Mouse (Mus musculus) intestine, embryonic 16.5 days (tissue): ENCODE results near the gene Tulp1. TPM values are rescaled to one million over a fixed set of nuclear protein-coding genes. Genes with fewer than 3 reads are reported as not detected.
A peak's percentile ranks its signal among the peaks of the same experiment; 100 is the strongest.

Source experiments
- ATAC-seq: fragments of 200-750 bp; cut with Nextera tagmentation; 2 replicates; pipeline ENCODE4 v1.8.0; 2017; ENCODE audit warnings: moderate TSS enrichment, moderate library complexity
- H3K27ac ChIP-seq: fragments of 300-500 bp; sonication (generic); 2 replicates; pipeline ENCODE4 v1.5.1; 2014; ENCODE audit warnings: mild to moderate bottlenecking, low read length
- H3K27me3 ChIP-seq: fragments of 300-500 bp; sonication (generic); replicated peaks from 2 replicates; pipeline ENCODE4 v1.6.1; 2014; ENCODE audit warnings: low read length, control low read depth, mixed read lengths; ENCODE audit not compliant: control insufficient read depth, insufficient read depth
- H3K36me3 ChIP-seq: fragments of 300-500 bp; sonication (generic); 2 replicates; pipeline ENCODE4 v1.6.1; 2014; ENCODE audit warnings: low read length, control low read depth; ENCODE audit not compliant: control insufficient read depth, insufficient read depth
- H3K4me1 ChIP-seq: fragments of 300-500 bp; sonication (generic); 2 replicates; pipeline ENCODE4 v1.6.1; 2014; ENCODE audit warnings: low read length, control low read depth, mixed read lengths; ENCODE audit not compliant: control insufficient read depth, insufficient read depth
- H3K4me2 ChIP-seq: fragments of 300-500 bp; sonication (generic); 2 replicates; pipeline ENCODE4 v1.6.1; 2014; ENCODE audit warnings: low read depth, low read length, control low read depth
- H3K4me3 ChIP-seq: fragments of 300-500 bp; sonication (generic); 2 replicates; pipeline ENCODE4 v1.5.1; 2014; ENCODE audit warnings: mild to moderate bottlenecking, low read length
- H3K9ac ChIP-seq: fragments of 300-500 bp; sonication (generic); 2 replicates; pipeline ENCODE4 v1.6.1; 2014; ENCODE audit warnings: low read depth, low read length
- H3K9me3 ChIP-seq: fragments of 300-500 bp; sonication (generic); 2 replicates; pipeline ENCODE4 v1.6.1; 2016; ENCODE audit warnings: low read length, control low read depth; ENCODE audit not compliant: control insufficient read depth
- WGBS: fragments of 180-500 bp; shearing (Covaris S2); extraction: QIAGEN DNeasy Blood & Tissue Kit; methylation state at CpG from one replicate; pipeline ENCODE4 v1.1.7; 2014; 5-methylcytosine and 5-hydroxymethylcytosine counted together
- polyA plus RNA-seq: library from polyadenylated mRNA; unstranded; fragments of >200 nt; fragmentation: Nextera tagmentation; extraction: Ambion mirVana; gene quantifications from 2 replicates; pipeline ENCODE4 v1.2.1, GENCODE M21; 2015

Gene Tulp1
- polyA plus RNA-seq, 1 experiment from 2014 or later: 3.6 TPM

DNA sequence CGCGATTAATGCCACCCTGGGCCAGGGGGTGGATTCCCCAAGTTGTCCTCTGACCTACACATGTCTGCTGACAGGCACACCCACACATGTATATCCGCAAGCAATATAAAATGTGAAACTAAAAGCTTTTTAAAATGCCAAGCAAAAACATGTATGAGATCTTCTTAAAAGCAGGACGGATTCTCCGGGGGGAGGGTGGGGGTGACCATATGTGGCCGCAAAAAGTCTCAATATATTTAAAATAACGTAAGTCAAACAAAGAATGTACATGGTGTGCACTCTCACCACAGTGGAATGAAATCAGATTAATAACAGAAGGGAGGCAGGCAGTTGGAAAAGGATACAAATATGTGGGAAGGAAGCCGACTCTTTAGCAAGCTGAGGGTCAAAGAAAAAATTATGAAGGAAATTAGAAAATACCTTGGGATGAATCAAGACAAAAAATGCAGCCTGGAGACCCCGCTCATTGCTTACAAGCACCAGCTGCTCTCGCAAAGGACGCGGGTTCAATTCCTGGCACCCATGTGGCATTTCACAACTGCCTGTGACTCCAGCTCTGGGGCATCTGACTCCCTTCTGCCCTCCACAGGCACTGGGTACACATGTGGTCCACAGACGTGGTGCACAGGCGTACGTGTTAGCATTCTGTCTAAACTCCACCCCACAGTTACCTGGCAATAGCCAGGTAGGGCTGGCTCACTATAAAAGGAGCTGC, 29.2 kb upstream of the Tulp1 start:
- Histone ChIP-seq H3K9ac (no peak overlapping the region), H3K4me1 (peaks cover 5% of the 10 kb centered on the region; the same call in 1 of the 2 replicates), H3K9me3 (no peaks in the 10 kb centered on the region), H3K27me3 (no peaks in the 10 kb centered on the region), H3K4me2 (no peak overlapping the region), H3K27ac (no peak overlapping the region), H3K36me3 (0 out of 2 replicates have a peak, but pooled peaks cover under 1% of the 10 kb centered on the region), H3K4me3 (no peak overlapping the region)
- ATAC-seq: no peak
- 65% methylated on average over 15 of the region's 15 CpGs for WGBS

DNA sequence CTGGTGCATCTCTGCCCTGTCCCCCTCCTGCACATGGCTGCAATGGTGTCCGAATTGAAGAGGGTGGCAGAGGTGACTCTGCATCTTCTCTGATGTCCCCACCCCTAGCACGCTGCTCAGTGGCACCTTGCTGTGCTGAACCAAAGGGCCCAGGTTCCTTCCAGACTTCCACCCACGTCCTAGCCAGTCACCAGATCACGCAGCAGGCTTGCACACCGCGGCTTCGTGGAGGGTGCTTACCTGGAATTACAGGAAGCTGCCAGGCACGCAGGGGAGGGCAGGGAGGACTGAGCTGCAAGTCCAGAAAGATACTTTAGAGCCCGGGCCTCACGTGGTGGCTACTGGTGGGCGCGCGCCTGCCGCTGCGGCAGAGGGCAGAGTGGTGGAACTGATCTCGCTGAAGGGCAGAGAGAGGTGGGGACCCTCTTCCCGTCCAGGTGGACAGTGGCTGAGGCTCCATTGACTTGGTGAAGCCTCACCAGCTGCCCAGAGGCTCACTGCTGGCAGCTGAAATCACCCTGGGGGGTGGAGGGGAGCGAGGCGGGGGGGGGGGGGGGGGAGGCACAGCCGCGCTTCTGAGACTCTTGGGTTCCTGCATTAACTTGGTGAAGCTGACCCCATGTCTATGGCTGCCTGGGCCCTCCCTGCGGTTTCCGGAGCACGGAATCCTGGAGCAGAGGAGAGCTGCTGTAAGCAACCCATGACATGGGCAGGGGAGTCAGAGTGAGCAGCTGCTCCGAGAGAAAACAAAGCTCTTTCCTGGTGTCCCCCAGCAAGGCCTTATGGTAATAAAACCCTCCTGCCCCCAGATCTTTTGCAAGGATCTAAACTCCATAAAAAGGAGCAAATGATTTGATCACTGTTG, 26.8 kb upstream of the Tulp1 start:
- H3K9ac ChIP-seq: 0 out of 2 replicates have a peak overlapping the region, but pooled peaks have one; percentile 16
- H3K27me3 ChIP-seq: no peaks in the 10 kb centered on the region
- H3K4me2 ChIP-seq: 0 out of 2 replicates have a peak overlapping the region, but pooled peaks have one; percentile 5
- no peaks in the 10 kb centered on the region for H3K9me3 ChIP-seq
- 12% methylated on average over 21 of the region's 25 CpGs for WGBS
- H3K27ac ChIP-seq: no peak overlapping the region
- peaks cover 5% of the 10 kb centered on the region; the same call in 1 of the 2 replicates for H3K4me1 ChIP-seq
- no peak overlapping the region for H3K4me3 ChIP-seq
- H3K36me3 ChIP-seq: no peaks in the 10 kb centered on the region
- no peak for ATAC-seq

DNA sequence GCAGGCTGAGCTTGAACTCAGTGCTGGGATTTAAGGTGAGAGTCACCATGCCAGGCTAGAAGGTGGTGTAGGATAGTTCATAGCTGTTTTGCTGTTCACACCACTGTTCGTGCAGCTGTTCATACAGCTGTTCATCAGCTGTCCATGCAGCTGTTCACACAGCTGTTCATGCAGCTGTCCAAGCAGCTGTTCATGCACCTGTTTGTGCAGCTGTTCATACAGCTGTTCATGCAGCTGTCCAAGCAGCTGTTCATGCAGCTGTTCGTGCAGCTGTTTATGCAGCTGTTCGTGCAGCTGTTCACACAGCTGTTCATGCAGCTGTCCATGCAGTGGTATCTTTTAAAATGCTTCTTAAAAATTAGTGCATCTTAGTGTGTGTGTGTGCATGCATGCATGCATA, 23.5 kb upstream of the Tulp1 start:
- Histone ChIP-seq H3K9me3 (no peaks in the 10 kb centered on the region), H3K4me1 (peaks cover 5% of the 10 kb centered on the region; the same call in 1 of the 2 replicates), H3K27ac (no peak overlapping the region), H3K4me3 (no peak overlapping the region), H3K27me3 (no peaks in the 10 kb centered on the region; the same call in 1 of the 2 replicates), H3K9ac (no peak overlapping the region), H3K4me2 (no peak overlapping the region), H3K36me3 (no peaks in the 10 kb centered on the region)
- 76% methylated on average over 3 of the region's 3 CpGs for WGBS
- ATAC-seq: no peak

DNA sequence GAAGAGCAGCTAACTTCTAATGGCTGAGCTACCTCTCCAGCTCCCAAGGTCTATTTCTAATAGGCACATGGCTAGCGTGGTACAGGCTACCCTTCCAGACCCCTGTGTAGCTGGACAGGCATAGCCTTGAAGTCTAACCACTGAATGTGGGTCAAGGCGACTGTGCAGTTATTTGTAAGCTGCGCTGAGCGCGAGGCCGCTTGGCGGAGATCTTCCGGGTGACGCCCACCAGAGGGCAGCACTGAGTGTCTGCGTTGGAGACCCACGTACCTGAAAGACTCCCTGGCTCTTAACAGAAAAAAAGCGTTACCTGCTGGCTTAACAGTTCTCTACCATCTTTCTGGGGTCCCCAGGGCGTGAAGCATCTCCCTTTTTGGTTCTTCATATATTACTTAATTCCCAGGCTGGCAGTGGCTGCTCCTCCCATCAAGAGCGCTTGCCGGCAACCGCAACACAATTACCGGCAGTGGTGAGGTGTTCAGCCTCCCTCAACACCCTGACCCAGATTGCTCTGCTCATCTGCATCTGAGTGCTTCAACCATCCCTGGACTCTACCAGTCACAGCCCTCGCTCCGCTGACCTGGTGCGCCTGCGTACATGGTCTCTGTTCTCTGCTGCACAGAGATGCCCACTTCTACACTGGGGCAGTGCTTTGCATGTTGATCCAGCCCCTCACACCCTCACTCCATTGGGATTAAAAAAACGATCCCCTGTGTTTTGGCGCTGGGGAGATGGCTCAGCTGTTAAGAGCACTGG, 21.3 kb upstream of the Tulp1 start:
- H3K36me3 ChIP-seq: no peaks in the 10 kb centered on the region
- H3K27me3 ChIP-seq: no peaks in the 10 kb centered on the region; the same call in 1 of the 2 replicates
- H3K9ac ChIP-seq: no peak overlapping the region
- ATAC-seq: no peak
- no peak overlapping the region for H3K27ac ChIP-seq
- no peaks in the 10 kb centered on the region for H3K4me1 ChIP-seq
- peak overlapping the region; percentile 28 for H3K4me2 ChIP-seq
- H3K9me3 ChIP-seq: no peaks in the 10 kb centered on the region
- WGBS: 6% methylated on average over 23 of the region's 23 CpGs
- H3K4me3 ChIP-seq: no peak overlapping the region

DNA sequence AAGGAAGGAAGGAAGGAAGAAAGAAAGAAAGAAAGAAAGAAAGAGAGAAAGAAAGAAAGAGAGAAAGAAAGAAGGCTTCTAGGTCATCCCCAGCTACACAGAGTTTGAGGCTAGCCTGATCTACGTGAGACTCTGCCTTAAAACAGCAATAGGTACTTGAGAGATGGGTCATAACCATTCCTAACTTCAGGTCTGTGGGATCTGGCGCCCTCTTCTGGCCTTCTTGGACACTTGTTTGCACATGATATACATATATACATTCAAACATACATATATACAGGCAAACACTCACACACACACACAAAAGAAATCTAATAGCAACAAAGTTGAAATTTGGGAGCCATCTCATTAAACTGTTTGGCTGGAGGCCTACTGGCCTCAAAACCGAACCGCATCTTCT, 19.3 kb upstream of the Tulp1 start:
- no peak overlapping the region for H3K4me3 ChIP-seq
- no peak overlapping the region for H3K9ac ChIP-seq

DNA sequence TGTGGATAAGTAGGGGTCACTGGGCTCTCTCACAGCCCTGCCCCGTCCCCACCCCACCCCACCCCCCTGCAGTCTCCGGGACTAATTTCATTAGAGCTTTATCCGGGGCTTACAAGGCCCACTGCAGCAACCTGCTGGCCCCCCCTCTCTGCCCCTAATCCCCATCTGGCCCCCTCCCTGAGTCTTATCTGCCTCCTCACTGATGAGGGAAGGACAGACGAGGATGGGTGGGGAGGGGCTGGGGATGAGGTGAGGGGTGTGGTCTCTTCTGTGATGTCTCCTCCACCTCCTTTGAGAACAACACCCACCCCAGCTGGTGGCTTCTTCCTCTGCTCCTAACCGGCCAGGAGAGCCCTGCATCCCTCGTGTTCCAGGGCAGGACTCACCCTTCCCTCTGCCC, 15.2 kb upstream of the Tulp1 start:
- H3K9ac ChIP-seq: no peak overlapping the region
- no peak overlapping the region for H3K27ac ChIP-seq
- H3K4me3 ChIP-seq: no peak overlapping the region
- ATAC-seq: no peak
- 4% methylated on average over 6 of the region's 6 CpGs for WGBS
- no peaks in the 10 kb centered on the region for H3K9me3 ChIP-seq
- no peaks in the 10 kb centered on the region for H3K36me3 ChIP-seq
- peaks cover 2% of the 10 kb centered on the region; the same call in 1 of the 2 replicates for H3K27me3 ChIP-seq
- H3K4me2 ChIP-seq: no peak overlapping the region
- H3K4me1 ChIP-seq: peaks cover 6% of the 10 kb centered on the region; the same call in 1 of the 2 replicates

More for the DNA sequence above, 19.3 kb upstream of the Tulp1 start:
- Histone ChIP-seq H3K27me3 (no peaks in the 10 kb centered on the region; the same call in 1 of the 2 replicates), H3K27ac (no peak overlapping the region), H3K9me3 (no peaks in the 10 kb centered on the region), H3K4me2 (no peak overlapping the region), H3K36me3 (no peaks in the 10 kb centered on the region), H3K4me1 (no peaks in the 10 kb centered on the region)
- 63% methylated on average over 4 of the region's 4 CpGs for WGBS
- no peak for ATAC-seq

DNA sequence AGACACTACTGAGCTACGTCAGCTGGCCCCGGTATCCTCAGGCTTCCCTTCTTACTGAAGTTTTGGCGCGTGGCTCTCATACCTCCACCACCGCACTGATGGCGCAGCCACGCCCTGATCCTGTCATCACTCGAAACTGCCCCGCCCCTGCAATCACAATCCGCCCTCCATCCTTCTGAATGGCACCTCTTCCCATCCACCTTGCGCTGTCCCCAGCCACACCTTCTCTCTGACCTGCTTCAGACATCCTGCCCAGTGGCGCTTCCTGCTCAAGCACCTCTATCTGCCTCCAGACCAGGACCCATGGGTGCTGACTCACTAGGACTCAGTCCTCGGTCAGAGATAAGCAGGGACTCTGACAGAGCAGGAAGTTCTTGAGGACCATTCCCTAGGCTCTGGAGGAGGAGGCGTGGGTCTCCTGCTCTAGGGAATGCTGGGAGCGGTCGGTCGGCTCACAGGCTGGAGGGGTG, 10.6 kb upstream of the Tulp1 start:
- H3K36me3 ChIP-seq: no peaks in the 10 kb centered on the region
- no peak overlapping the region for H3K4me3 ChIP-seq
- H3K27ac ChIP-seq: no peak overlapping the region
- peak; percentile 78 for ATAC-seq
- no peaks in the 10 kb centered on the region for H3K9me3 ChIP-seq
- no peak overlapping the region for H3K9ac ChIP-seq
- WGBS: 7% methylated on average over 17 of the region's 17 CpGs
- peak overlapping the region; percentile 6; the same call in 1 of the 2 replicates for H3K4me2 ChIP-seq
- H3K4me1 ChIP-seq: peaks cover 6% of the 10 kb centered on the region; the same call in 1 of the 2 replicates
- H3K27me3 ChIP-seq: peaks cover 11% of the 10 kb centered on the region; the same call in 1 of the 2 replicates

DNA sequence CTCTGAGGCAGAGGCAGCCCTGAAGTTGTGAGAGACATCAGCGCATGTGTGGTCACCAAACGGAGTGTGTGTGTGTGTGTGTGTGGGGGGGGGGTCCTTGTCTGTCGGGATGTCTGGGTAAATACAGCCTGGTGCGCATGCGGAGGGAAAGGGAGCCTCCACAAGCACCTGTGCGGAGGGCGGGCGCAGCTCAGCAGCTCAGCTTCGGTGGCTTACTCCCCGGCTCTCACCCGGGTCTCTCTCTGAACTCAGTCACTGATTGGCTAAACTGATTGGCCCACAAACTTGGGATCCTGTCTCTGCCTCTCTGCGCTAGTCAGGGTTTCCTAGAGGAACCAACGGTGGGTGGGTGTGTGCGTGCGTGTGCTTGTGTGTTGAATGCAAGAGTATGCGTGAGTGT, 9.5 kb upstream of the Tulp1 start:
- Histone ChIP-seq H3K4me2 (no peak overlapping the region), H3K9ac (no peak overlapping the region)

More for the DNA sequence above, 9.5 kb upstream of the Tulp1 start:
- H3K27me3 ChIP-seq: peaks cover 11% of the 10 kb centered on the region; the same call in 1 of the 2 replicates
- no peak overlapping the region for H3K4me3 ChIP-seq
- ATAC-seq: no peak
- no peaks in the 10 kb centered on the region for H3K36me3 ChIP-seq
- 17% methylated on average over 15 of the region's 16 CpGs for WGBS
- H3K4me1 ChIP-seq: peaks cover 6% of the 10 kb centered on the region; the same call in 1 of the 2 replicates
- H3K9me3 ChIP-seq: no peaks in the 10 kb centered on the region
- no peak overlapping the region for H3K27ac ChIP-seq
